Mouse (Mus musculus): ENCODE measurements around the gene Utrn.

GRCm38 (mm10) chr10:12535272-12535671, 333.9 kb downstream of the Utrn start:
- no peak for TF ChIP-seq POLR2A (IDR thresholded peaks at IDR 0.05; ENCODE audit: control insufficient read depth, low read depth, low read length)
- no peak for TF ChIP-seq CTCF (IDR thresholded peaks at IDR 0.05; ENCODE audit: control insufficient read depth, insufficient read depth, insufficient replicate concordance, low read depth, low read length)

All from testis, adult 2 months (tissue).